Mouse (Mus musculus) megakaryocyte, embryonic 14.5 days (primary cell): ENCODE results near the gene Fxr2.

Source experiments
- FLI1 ChIP-seq: IDR thresholded peaks from 2 replicates; pipeline ENCODE4 v1.6.1; 2012; ENCODE audit warnings: low read length, inconsistent platforms, mixed read lengths
- GATA1 ChIP-seq: IDR thresholded peaks from 3 replicates; pipeline ENCODE4 v1.6.1; 2012; ENCODE audit warnings: mixed read lengths, low read length, inconsistent platforms, borderline replicate concordance

GRCm38 (mm10) chr11:69585718-69586325 is 47.0 kb upstream of the Fxr2 start:
- TF ChIP-seq GATA1: peak; percentile 77; the same call in 2 of the 3 replicates
- no peak for TF ChIP-seq FLI1
